ENCODE assay signal across 24 mouse cellular contexts in the genomic region with DNA sequence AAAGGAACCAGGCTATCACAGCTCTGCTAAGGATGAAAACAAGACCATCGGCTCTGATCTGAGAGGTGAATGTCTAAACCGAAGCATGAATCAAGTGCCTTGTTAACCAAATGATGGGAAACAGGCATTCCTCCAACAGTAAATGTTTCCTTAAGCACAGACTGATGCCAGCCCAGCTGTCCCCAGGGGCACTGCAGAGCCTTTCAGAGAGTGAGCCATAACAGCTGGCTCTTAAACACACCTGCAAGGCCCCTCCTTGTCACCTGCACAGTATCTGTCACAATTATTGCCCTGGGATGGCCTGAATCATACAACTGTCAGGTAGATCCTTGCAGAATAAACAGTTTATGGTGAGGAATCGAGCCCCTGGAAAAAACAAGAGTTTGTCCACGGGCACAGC. TPM values are rescaled to one million over a fixed set of nuclear protein-coding genes. Genes with fewer than 3 reads are reported as not detected.
DNase-seq lines count a peak whose midpoint lies in the region; ATAC-seq and TF ChIP-seq lines count a peak whose summit lies in the region.
"Had no signal": no experiment of that assay in that cellular context is flagged by ENCODE, and none has a peak within 500 bp of the region (broad histone marks: within the 10 kb centered on the region; RNA-seq: fewer than 3 reads in every experiment).

No protein-coding gene starts in this region.

- peak; percentile 12; the same call in 1 of the 2 replicates for ATAC-seq in kidney, postnatal 0 days (replicated peaks; ENCODE audit: low FRiP score, low read depth)
- no peak for ATAC-seq in heart, embryonic 12.5 days (ENCODE audit: insufficient number of reproducible peaks, low FRiP score)
- ATAC-seq: activated CD4-positive, CD25-positive, alpha-beta regulatory T cell, adult 4 months; CD4-positive, CD25-positive, alpha-beta regulatory T cell, adult 4 months; forebrain, embryonic 13.5 days; forebrain, postnatal 0 days; Patski had no signal

- TF ChIP-seq POLR2A in kidney, adult 2 months (IDR thresholded peaks at IDR 0.05; ENCODE audit: low read depth, low read length): no peak

- no peaks in the 10 kb centered on the region for H3K27me3 ChIP-seq in kidney, adult 2 months (replicated peaks; ENCODE audit: control insufficient read depth, insufficient read depth, low read length)
- no peaks in the 10 kb centered on the region for H3K27me3 ChIP-seq in kidney, postnatal 0 days (ENCODE audit: insufficient read depth, low read length)
- no peaks in the 10 kb centered on the region for H3K27me3 ChIP-seq in heart, embryonic 12.5 days (replicated peaks)
- H3K27me3 ChIP-seq: embryonic facial prominence, embryonic 13.5 days; forebrain, embryonic 13.5 days; Patski had no signal

- no peaks in the 10 kb centered on the region for H3K36me3 ChIP-seq in kidney, adult 2 months (ENCODE audit: control insufficient read depth, insufficient read depth, low read length)
- no peaks in the 10 kb centered on the region for H3K36me3 ChIP-seq in kidney, postnatal 0 days (ENCODE audit: insufficient read depth, low read length)
- H3K36me3 ChIP-seq in heart, embryonic 12.5 days: no peaks in the 10 kb centered on the region
- H3K36me3 ChIP-seq: embryonic facial prominence, embryonic 13.5 days; G1E; hindbrain, embryonic 10.5 days had no signal

- H3K27ac ChIP-seq in kidney, adult 2 months (ENCODE audit: insufficient read depth, low read depth, low read length): peak overlapping the region; percentile 5
- H3K27ac ChIP-seq in kidney, postnatal 0 days: peak overlapping the region; percentile 72
- H3K27ac ChIP-seq in heart, embryonic 12.5 days (ENCODE audit: poor library complexity, severe bottlenecking): no peak overlapping the region
- H3K27ac ChIP-seq: embryonic facial prominence, embryonic 13.5 days; forebrain, embryonic 13.5 days; heart, adult 2 months; hindbrain, embryonic 10.5 days; hindbrain, embryonic 14.5 days had no signal

- no peaks in the 10 kb centered on the region for H3K9me3 ChIP-seq in kidney, postnatal 0 days (replicated peaks; ENCODE audit: low read length)
- no peaks in the 10 kb centered on the region for H3K9me3 ChIP-seq in heart, embryonic 12.5 days (replicated peaks)
- H3K9me3 ChIP-seq: embryonic facial prominence, embryonic 13.5 days; forebrain, embryonic 13.5 days; G1E; hindbrain, embryonic 10.5 days had no signal

- no peak for TF ChIP-seq CTCF in kidney, adult 2 months (conservative IDR thresholded peaks at IDR 0.05; ENCODE audit: insufficient read depth, insufficient read length, low read depth, low read length)
- no peak for TF ChIP-seq CTCF in kidney, postnatal 0 days (IDR thresholded peaks at IDR 0.05; ENCODE audit: low read depth)

- DNase-seq in adrenal gland, postnatal 14 days: peak; percentile 29
- no peak for DNase-seq in adrenal gland, adult (ENCODE audit: inconsistent age in 2 of 2, low spot score in 1 of 2)
- DNase-seq in kidney, adult 2 months: no peak
- DNase-seq in kidney, postnatal 25 days: no peak
- DNase-seq in kidney, postnatal 0 days (ENCODE audit: low spot score): no peak
- no peak for DNase-seq in kidney, adult 18-20 months
- DNase-seq: adrenal gland, adult 2 months; adrenal gland, postnatal 36 days; B cell, adult 2 months; cerebellum, adult 8-10 months; cerebellum, postnatal 25 days; forebrain, postnatal 0 days; gastrocnemius, postnatal 14 days; heart, adult 2 months had no signal

- peaks cover 8% of the 10 kb centered on the region; the same call in 1 of the 2 replicates for H3K4me1 ChIP-seq in kidney, adult 2 months (ENCODE audit: control insufficient read depth, insufficient read depth, low read length)
- peaks cover 10% of the 10 kb centered on the region for H3K4me1 ChIP-seq in kidney, postnatal 0 days (replicated peaks; ENCODE audit: insufficient read depth, low read length)
- peaks cover 23% of the 10 kb centered on the region for H3K4me1 ChIP-seq in heart, embryonic 12.5 days (replicated peaks)
- H3K4me1 ChIP-seq: embryonic facial prominence, embryonic 13.5 days; forebrain, embryonic 13.5 days; hindbrain, embryonic 10.5 days had no signal

- no peak overlapping the region for H3K4me3 ChIP-seq in kidney, adult 2 months (ENCODE audit: insufficient read depth, low read depth, low read length)
- H3K4me3 ChIP-seq in kidney, postnatal 0 days (replicated peaks; ENCODE audit: low read depth, low read length): no peak overlapping the region
- H3K4me3 ChIP-seq in heart, embryonic 12.5 days: no peak overlapping the region
- H3K4me3 ChIP-seq: embryonic facial prominence, embryonic 13.5 days; forebrain, embryonic 13.5 days; heart, adult 2 months; hindbrain, embryonic 10.5 days had no signal

- H3K9ac ChIP-seq in kidney, postnatal 0 days (ENCODE audit: low read depth, low read length): no peak overlapping the region
- no peak overlapping the region for H3K9ac ChIP-seq in heart, embryonic 12.5 days
- H3K9ac ChIP-seq: embryonic facial prominence, embryonic 13.5 days; forebrain, embryonic 13.5 days; forebrain, postnatal 0 days; hindbrain, embryonic 14.5 days had no signal

- no peak overlapping the region for H3K4me2 ChIP-seq in kidney, postnatal 0 days (ENCODE audit: low read length)
- H3K4me2 ChIP-seq in heart, embryonic 12.5 days: no peak overlapping the region
- H3K4me2 ChIP-seq: embryonic facial prominence, embryonic 13.5 days; forebrain, embryonic 13.5 days; heart, embryonic 11.5 days; hindbrain, embryonic 14.5 days had no signal

- 62% methylated on average over 4 of the region's 4 CpGs for whole genome bisulfite sequencing in kidney, adult 2 months
- 49% methylated on average over 4 of the region's 4 CpGs for WGBS in kidney, postnatal 0 days
- WGBS in heart, embryonic 12.5 days: 73% methylated on average over 4 of the region's 4 CpGs

RNA-seq across cellular contexts. Expression of a gene that starts 8.8 kb away (rescaled TPM):
- total RNA-seq in adrenal gland, postnatal 14 days (2021): 11.6 and 13.0 TPM in 2 replicates
- polyA plus RNA-seq in kidney, adult 2 months (2012; rRNA removed): 9.7 and 12.6 TPM in 2 replicates
- polyA plus RNA-seq in kidney, postnatal 0 days (2015; fragmentation: Nextera tagmentation; extraction: Ambion mirVana): 9.3 and 9.5 TPM in 2 replicates
- polyA plus RNA-seq in heart, embryonic 12.5 days (2016; fragmentation: Nextera tagmentation; extraction: Ambion mirVana): 5.7 and 8.0 TPM in 2 replicates

RNA-seq across cellular contexts. Expression of a gene that starts 55.3 kb away (rescaled TPM):
- total RNA-seq in adrenal gland, postnatal 14 days (2021): 42.5 and 45.9 TPM in 2 replicates
- 11.5 and 12.7 TPM in 2 replicates for polyA plus RNA-seq in kidney, adult 2 months (2012; rRNA removed)
- 50.5 and 54.9 TPM in 2 replicates for polyA plus RNA-seq in kidney, postnatal 0 days (2015; fragmentation: Nextera tagmentation; extraction: Ambion mirVana)
- polyA plus RNA-seq in heart, embryonic 12.5 days (2016; fragmentation: Nextera tagmentation; extraction: Ambion mirVana): 47.3 and 49.7 TPM in 2 replicates
